Mouse (Mus musculus) mouse embryonic stem cell (cell line): ENCODE measurements around the gene Ildr1.

Experiments
- in situ Hi-C, 2 experiments: fragments of 300-500 bp; cut with MboI; formaldehyde crosslinking; loops; 1 replicate in 1 of 2; 3 replicates in 1 of 2; pipeline ENCODE4 v1.14.3; 2019 to 2020; ENCODE audit warnings: low sequenced_read_pairs in 2 of 2, low pct_unique_long_range_greater_than_20kb in 1 of 2, mixed read lengths in 1 of 2; ENCODE audit not compliant: unreplicated experiment in 1 of 2

The Ildr1 gene

DNA sequence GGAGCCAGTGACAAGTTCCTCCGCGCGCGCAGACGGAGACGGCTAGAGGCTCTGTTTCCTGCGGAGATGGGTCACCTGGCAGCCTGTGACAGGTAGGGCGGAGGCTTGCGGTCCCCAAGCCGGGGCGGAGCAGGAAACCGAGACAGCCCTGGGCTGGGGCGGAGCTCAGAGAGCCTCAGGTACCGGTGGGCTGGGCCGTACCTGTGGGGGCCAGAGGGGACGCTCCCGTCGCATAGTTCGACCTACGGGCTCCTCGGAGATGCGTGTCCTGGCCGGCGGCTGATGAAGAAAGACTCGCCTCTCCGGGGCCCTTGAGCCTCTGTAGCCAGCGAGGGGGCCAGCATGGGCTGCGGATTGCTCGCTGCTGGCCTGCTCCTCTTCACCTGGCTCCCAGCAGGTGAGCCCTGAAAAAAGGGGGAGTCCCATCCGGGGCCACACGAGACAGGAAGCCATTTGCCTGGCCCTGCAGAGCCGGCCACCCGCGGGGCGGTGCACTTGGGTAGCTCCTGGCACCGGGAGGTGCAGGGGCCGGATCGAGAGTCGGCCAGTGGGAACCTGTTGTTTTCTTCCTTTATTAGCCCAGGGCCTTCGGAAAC, at the start of gene Ildr1:
Gene Ildr1 (plus strand): TSS at position 161 of the 596 bp plus-strand sequence.
- in situ Hi-C loops: no loop called here

DNA sequence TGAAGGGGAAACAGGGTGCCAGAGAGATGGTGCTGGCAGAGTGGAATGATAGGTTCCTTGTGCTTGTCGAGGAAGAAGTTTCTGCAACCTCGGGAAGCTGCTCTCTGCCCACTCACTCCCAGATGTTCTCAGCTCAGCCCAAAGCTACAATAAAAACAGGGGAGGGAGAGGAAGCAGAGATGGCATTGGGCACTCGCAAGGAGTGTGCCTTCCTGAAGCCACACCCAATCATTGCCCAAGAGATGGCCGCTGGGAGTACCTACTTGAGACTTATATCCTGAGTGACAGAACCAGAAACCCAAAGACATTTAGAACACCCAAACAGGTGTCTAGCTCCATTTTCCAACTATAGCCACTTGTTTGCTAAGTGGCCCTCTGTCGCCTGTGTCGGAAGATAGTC, 48.7 kb upstream of the Ildr1 start:
- in situ Hi-C loops: no loop called here

DNA sequence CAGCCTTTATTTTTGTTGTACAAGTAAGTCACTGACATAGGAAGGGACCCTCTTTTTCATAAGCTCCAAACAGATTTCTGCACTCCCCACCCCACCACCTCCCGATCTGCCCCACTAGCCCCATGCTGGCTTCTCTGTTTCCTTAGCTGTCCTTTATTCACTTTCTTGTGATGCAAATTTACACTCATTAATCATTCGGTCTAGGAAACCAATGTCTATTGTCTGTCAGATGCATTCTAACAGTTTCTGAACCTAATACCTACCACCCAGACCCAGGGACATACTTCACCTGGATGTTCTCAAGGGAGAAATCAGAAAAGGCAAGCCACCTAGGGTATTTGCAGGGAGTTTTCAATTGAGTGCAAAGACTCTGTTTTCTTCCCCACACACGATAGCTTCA, 44.5 kb upstream of the Ildr1 start:
- in situ Hi-C loops: no loop called here

DNA sequence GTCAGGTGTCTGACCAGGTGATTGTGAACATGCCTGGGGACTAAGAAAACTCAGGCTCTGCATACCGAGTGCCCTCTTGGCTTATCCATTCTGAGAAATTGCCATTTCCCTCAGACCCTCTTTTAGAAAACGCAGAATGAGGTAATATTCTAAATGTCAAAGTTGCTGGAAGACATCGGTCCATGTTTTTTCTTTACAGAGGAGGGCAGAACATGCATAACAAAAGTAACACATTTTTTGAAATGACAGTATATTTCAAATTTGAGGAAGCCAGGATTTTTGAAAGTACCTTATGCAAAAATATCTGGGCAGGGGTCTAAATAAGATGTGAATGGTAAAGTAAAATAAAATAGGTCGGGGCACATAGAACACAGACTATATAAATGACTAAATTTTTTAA, 43.3 kb upstream of the Ildr1 start:
- in situ Hi-C loops: no loop called here

DNA sequence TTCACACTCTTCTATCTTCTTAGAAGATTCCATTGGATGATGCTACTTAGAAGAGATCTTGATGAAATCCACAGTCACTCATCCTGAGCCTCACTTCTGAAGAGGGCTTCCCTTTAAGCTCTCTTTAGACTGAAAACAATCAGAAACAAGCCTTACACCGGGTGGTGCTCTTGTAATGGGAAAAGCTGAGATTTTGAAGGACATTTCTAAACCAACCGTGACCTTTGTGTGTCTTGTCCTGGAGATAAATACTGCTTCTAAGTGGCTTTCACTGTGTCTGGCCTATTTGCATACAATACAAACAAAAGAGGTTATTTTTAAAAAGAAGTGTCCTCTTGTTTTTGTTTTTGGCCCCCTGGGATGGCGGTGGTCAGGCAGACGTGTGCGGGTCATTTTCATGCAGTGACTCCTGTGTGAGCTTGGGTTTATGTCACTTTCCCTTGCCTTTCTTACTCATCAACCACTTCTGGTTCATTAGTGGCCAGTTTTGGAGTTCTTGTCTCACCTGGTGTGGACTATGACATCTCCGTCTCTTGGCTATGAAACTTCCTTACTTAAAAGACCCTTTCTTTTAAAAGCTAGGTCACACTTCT, 42.5 kb upstream of the Ildr1 start:
- in situ Hi-C loops: no loop called here

DNA sequence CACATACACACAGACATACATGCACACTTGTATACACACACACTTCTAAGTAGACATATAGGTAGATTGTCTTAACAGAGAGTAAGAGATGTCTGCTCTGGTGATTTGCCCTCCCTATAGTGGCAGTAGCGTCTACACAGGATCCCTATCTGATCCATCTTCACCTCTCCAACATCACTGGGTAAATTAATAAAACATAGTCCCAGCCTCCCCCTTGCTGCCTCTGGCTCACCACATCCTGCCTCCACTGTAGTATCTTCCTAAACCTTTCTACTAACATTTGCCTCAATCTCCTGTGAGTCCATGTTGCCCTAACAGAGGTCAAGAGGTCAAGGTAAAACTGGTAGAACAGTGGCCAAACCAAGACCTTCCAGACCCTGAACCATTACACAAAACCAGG, 38.6 kb upstream of the Ildr1 start:
- in situ Hi-C loops: no loop called here

DNA sequence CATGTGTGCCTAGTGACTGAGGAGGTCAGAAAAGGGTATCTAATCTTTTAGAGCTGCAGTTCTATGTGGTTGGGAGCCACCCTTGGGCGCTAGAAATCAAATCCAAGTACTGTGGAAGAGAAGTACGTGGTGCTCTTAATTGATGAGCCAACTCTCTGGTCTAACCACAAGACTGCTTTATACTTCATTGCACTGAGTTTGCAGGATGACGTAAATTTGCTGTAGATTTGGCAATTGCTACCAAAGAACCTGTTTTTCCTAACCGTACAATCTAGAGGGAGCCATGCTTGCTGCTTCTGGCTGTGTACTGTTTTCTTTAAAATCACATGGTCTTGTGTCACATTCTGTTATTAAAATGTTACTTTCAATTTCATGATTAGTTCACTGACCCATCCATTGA, 37.9 kb upstream of the Ildr1 start:
- in situ Hi-C loops: no loop called here

DNA sequence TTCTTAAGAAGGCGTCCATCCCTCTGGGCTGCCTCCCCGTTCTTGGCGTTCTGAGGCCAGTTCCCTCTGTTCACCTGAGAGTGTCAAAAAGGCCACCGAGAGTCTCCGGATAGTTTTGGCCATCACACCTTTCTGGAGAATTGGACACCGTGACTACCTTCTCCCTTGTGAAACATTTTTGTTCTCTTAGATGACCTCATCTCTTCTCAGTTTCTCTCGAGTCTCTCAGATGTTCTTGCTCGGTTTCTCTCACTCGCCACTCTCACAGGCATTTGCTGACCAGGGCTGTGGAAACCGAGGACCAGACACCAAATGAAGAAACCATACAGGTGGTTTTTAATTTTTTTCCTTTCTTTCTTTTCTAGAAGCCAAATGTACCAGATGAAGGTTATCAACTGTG, 32.4 kb upstream of the Ildr1 start:
- in situ Hi-C loops: no loop called here

DNA sequence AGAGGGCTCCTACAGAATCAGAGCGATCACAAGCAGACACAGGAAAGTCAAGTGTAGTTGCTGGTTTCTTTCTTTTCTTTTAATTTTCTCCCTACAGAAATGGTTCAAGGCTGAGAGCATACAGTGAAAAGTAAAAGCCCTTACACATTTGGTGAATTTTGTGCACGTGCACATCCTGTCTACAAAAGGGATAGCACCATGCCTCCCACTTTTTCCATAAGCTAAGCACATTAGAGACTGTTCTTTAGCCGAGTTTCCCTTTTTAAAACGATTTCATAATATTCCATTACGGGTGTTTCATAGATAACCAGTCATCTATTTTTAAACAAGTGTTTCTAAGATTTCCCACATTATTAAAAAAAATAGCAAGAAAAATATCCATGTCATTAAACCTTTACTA, 30.3 kb upstream of the Ildr1 start:
- in situ Hi-C loops: no loop called here

DNA sequence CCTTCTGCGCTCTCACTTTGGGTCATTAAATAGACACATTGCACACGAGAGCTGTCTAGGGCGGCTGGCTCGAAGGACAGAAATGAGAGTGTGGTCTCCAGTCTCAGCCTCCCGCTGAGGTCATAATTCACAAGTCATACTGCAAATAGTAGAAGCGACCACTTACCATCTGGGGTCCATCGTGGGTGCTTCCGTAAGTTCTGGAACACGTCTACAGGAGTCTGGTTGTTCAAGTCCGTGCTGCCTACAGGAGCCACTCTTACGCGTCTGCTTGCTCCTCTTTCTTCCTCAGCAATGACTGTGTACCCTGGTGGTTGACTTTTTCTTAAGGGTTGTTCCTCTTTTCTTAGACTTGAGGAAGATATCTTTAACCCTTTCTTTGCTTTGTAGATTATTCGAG, 28.0 kb upstream of the Ildr1 start, which contains the start of gene Cd86:
Gene Cd86 (minus strand): TSS at position 300 of the 400 bp plus-strand sequence.
- in situ Hi-C loops: no loop called here

DNA sequence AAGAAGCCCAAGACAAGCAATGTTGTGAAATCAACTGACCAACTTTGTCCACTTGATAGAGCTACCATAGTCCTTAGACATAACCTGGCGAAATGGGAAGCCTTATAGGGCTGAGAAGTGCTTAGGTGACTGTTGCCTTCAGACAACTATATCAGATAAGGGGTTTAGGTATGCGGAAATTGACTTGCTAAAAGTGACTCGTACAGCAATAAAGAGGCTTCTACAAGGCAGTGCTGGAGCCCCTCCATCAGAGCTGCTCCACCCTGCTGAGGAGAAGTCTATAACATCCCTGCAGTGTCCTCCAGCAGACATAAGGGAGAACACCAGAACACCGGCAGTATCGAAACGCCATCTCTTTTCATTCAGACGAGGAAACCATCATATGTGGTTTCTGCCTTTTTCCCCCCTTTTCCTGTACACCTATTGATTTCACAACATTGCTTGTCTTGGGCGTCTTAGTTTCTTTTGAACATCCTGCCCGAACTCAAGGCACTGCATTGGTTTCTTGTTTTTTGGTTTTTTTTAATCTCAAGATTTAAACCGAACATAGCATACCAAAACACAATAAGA, 27.2 kb upstream of the Ildr1 start:
- in situ Hi-C loops: no loop called here

DNA sequence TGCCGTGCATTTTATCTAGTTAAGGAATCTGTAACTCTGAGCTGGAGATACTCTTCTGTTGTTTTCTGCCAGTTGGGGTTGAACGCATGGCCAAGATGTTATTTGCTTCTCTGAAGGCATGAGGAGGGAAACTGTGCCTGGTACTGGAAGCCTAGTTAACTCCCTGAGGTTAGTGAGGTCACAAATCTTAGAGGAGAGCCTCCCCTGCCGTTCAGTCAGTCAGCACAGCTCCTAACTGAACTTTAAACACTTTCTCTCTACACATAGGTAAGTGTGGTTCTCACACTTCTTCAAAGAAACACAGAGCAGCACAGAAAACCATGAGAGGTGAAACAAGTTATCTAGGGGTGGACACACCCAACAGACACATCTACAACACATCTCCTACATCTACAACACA, 23.2 kb upstream of the Ildr1 start:
- in situ Hi-C loops: no loop called here

DNA sequence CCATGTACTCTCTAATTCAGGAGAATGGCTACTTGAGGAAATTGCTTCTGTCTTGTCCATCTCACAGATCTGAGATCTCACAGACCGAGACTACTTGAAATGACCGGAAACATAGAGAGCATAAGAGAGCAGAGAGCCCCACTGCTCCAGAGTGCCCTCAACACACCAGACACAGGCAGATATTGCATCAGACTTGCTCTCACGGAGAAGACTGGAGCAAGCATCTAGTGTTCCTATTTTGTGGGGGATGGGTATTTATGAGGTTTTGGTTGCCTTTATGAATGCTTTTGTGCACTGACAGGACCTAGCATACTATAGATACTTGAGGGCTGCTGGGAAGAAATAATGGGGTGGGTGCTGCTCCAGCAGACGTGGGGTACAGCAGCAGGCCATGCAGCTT, 20.6 kb upstream of the Ildr1 start:
- in situ Hi-C loops: no loop called here

DNA sequence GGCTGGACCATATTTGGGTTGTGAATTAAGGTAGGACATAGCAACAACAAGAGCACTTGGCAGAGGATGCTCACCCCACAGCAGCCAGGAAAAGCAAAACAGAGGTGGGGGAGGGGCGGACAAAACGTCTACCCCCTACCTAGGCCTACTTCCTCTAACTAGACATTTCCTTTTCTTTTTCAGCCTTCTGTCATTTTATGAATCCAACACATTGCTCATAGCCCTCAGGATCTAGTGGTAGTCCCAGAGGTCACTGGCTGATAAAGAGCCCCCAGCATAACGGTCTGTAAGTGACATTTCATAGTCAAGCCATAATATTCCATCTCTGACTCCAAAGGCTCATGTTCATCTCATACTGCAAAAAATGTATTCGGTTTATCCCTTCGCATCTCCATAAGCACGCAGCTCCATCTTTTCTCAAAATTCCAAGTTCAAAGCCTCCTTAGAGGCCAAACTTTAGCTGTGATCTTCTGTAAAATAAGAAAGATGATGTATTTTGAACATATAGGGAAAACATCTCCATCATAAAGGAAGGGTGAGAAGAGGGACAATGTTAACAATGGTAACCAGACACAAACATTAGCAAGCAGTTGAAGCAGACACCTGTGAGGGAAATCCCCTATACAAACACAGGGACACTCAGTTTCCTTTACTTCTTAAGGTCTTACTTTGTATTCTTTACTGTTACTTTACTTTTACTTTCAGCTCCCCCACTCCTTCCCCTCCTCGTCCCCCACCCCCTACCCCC, 19.1 kb upstream of the Ildr1 start:
- in situ Hi-C loops: no loop called here

DNA sequence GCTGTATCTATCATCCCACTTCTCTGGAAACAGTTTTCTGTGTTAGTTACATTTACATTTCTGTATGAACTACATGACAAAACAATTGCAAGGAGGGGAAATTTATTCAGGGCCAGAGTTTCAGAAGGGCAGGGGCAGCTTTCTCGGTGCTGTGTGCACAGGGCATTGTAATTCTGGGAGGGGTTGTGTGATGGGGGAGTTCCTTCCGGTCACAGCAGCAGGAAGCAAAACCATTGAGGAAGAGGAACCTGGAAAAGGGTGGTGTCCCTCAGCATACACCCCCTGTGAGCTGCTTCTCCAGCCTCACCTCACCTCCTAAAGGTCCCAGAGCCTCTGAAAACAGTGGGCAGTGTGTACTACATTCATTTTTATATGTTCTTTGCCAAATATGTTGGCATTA, 18.5 kb upstream of the Ildr1 start:
- in situ Hi-C loops: no loop called here

DNA sequence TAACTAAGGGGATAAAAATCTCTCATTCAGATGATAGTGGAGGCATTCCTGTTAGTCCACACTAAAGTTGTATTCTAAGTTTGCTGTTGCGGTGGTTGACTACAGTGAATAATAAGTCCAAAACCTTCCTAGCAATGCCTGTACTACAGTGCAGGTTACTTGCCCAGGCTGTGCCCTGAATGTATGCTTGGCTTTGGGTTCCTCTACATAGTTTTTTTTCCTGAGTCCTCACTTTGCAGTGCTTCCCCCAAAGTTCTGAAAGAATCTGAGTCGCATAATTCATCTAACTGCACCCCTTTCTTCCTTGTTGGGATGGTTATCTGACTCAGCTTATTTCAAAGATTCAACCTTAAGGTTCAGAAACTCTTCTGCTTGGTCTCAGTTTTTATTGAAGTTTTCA, 17.9 kb upstream of the Ildr1 start:
- in situ Hi-C loops: no loop called here

DNA sequence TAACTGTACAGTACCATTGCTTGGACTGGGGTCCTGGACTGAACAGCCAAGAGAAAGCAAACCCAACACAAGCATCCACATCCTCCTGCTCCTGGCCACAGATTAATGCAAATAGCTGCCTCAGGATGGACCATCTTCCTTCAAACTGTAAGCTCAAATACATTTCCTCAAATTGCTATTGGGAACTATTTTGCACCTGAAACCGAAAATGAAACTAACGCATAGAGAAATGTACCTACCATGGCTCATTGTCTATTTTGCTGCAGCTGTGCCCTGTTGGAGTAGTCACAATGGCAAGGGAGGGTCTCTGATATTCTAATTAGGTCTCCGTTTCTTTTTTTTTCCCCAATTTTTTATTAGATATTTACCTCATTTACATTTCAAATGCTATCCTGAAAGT, 11.9 kb upstream of the Ildr1 start:
- in situ Hi-C loops: no loop called here

DNA sequence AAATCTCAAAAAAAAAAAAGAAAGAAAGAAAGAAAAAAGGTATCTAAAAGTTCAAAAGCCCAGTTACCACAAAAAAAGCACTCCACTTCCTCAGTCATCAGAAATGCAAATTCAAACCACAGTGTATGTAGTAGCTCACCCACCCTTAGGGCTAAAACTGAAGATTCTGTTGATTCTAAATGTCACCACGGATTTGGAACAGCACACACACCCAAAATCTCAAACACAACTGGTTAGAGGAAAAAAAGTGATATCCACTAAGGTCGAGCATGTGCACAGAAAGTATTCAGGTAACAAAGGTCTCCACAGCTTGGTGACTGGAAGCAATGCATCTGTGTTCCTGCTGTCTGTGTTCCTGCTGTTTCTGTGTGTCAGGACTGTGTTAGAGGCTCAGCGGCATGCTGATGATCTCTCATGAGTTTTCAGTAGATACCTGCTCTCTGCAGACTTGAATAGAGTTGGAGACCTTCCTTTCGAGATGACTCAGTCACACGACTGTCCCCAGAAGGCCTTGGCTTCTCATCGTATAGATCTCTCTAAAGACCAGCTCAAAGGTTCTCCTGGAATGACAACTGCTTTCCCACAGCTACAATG, 9.4 kb upstream of the Ildr1 start:
- in situ Hi-C loops: no loop called here

DNA sequence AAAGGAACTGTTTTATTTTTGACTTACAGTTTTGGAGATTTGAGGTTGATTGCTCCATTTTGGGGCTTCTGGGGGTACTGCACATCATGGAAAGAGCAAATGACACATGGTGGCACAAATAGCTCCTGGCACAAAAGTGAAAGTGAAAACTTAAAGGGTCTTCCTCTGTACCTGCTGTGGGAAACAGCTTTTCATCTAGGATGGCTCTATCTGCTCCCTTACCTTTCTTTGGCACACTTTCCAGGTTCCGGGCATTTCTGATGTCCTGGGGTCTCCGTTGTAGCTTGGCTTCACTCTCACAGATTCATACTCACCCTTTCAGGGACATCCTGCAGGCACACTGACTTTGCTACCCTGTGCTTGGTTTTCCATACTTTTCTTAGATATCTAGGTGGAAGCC, 5.7 kb upstream of the Ildr1 start:
- in situ Hi-C loops: no loop called here
